Mouse (Mus musculus) limb, embryonic 15.5 days (tissue): Measurements from ENCODE around the gene Sh3bgrl2. TPM values are rescaled to one million over a fixed set of nuclear protein-coding genes. Genes with fewer than 3 reads are reported as not detected.
A peak's percentile ranks its signal among the peaks of the same experiment; 100 is the strongest.

Experiments used
- ATAC-seq: fragments of 200-750 bp; cut with Nextera tagmentation; 2 replicates; pipeline ENCODE4 v1.8.0; 2017; ENCODE audit warnings: low read depth, moderate TSS enrichment; ENCODE audit not compliant: insufficient number of reproducible peaks, low FRiP score, low TSS enrichment
- H3K27ac ChIP-seq: fragments of 300-500 bp; sonication (generic); 2 replicates; pipeline ENCODE4 v1.5.1; 2015; ENCODE audit warnings: moderate library complexity, mild to moderate bottlenecking, inconsistent platforms
- H3K27me3 ChIP-seq: fragments of 300-500 bp; sonication (generic); 2 replicates; pipeline ENCODE4 v1.6.1; 2015; ENCODE audit warnings: inconsistent platforms
- H3K36me3 ChIP-seq: fragments of 300-500 bp; sonication (generic); 2 replicates; pipeline ENCODE4 v1.6.1; 2015; ENCODE audit warnings: inconsistent platforms
- H3K4me1 ChIP-seq: fragments of 300-500 bp; sonication (generic); 2 replicates; pipeline ENCODE4 v1.6.1; 2015; ENCODE audit warnings: inconsistent platforms
- H3K4me2 ChIP-seq: fragments of 300-500 bp; sonication (generic); 2 replicates; pipeline ENCODE4 v1.6.1; 2015; ENCODE audit warnings: mild to moderate bottlenecking, inconsistent platforms
- H3K4me3 ChIP-seq: fragments of 300-500 bp; sonication (generic); 2 replicates; pipeline ENCODE4 v1.5.1; 2015; ENCODE audit warnings: mild to moderate bottlenecking, inconsistent platforms
- H3K9ac ChIP-seq: fragments of 300-500 bp; sonication (generic); 2 replicates; pipeline ENCODE4 v1.6.1; 2015; ENCODE audit warnings: inconsistent platforms
- H3K9me3 ChIP-seq: fragments of 300-500 bp; sonication (generic); 2 replicates; pipeline ENCODE4 v1.6.1; 2016; ENCODE audit warnings: inconsistent platforms
- WGBS: fragments of 180-500 bp; shearing (Covaris S2); methylation state at CpG from one replicate; pipeline ENCODE4 v1.1.7; 2015; 5-methylcytosine and 5-hydroxymethylcytosine counted together
- polyA plus RNA-seq: library from polyadenylated mRNA; unstranded; fragments of >200 nt; fragmentation: Nextera tagmentation; extraction: Ambion mirVana; gene quantifications from 2 replicates; pipeline ENCODE4 v1.2.1, GENCODE M21; 2015

The Sh3bgrl2 gene
- polyA plus RNA-seq, 1 experiment from 2014 or later = 25.7 TPM

DNA sequence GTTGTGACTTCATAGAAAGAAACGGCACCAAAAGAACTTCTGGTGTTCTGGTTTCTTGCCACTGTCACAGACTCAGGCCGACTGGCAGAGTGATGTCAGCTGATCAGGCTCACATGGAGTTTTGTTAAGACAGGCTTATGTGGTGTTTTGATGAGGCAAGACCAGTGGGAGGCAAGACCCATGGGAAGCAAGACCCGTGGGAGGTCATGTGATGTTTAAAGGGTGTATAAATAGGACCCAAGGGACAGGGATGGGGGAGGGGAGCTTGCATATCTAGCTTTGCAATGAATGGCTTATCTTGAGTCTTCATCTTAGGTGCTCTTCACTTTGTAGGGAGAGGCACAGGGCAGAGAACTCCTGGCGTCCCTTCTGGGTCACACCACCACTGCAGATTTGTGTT is 118.9 kb downstream of the Sh3bgrl2 start:
- 69% methylated on average over 4 of the region's 4 CpGs for WGBS
- H3K4me2 ChIP-seq = no peak overlapping the region
- no peak overlapping the region for H3K9ac ChIP-seq
- no peak for ATAC-seq
- H3K27ac ChIP-seq = no peak overlapping the region
- no peaks in the 10 kb centered on the region for H3K27me3 ChIP-seq
- no peaks in the 10 kb centered on the region for H3K36me3 ChIP-seq
- H3K4me3 ChIP-seq = no peak overlapping the region
- no peaks in the 10 kb centered on the region for H3K9me3 ChIP-seq
- no peaks in the 10 kb centered on the region for H3K4me1 ChIP-seq

DNA sequence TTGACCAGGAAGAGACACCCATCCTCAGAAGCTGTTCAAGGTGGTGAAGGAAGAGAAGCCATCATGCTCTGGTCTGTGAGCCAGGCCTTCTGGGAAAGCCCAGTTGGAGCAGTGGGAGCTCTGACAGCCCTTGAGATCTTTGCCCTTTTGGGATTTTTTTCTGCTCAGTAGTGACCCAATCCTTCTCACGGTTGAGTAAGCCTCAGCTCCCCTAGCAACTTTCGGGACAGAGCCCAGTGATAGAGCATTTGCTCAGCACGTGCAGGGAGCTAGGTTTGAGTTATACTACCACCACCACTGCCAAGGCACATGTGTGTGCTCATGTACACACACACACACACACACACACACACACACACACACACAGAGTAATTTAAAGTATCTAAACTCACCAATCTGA is 131.5 kb downstream of the Sh3bgrl2 start:
- Histone ChIP-seq H3K9ac (no peak overlapping the region), H3K4me1 (no peaks in the 10 kb centered on the region), H3K4me3 (no peak overlapping the region), H3K27ac (no peak overlapping the region), H3K27me3 (no peaks in the 10 kb centered on the region), H3K4me2 (no peak overlapping the region), H3K36me3 (no peaks in the 10 kb centered on the region), H3K9me3 (no peaks in the 10 kb centered on the region)
- ATAC-seq = no peak
- 81% methylated on average over 3 of the region's 3 CpGs for WGBS

GRCm38 (mm10) chr9:83681661-83682655 is 133.8 kb downstream of the Sh3bgrl2 start:
- H3K4me2 ChIP-seq = no peak overlapping the region
- H3K9me3 ChIP-seq = no peaks in the 10 kb centered on the region
- H3K4me3 ChIP-seq = no peak overlapping the region
- no peak for ATAC-seq
- H3K4me1 ChIP-seq = peaks cover 7% of the 10 kb centered on the region
- WGBS = 54% methylated on average over 12 of the region's 12 CpGs
- no peaks in the 10 kb centered on the region for H3K36me3 ChIP-seq
- no peak overlapping the region for H3K9ac ChIP-seq
- no peak overlapping the region for H3K27ac ChIP-seq
- H3K27me3 ChIP-seq = no peaks in the 10 kb centered on the region

- Histone ChIP-seq H3K27me3 (0 out of 2 replicates have a peak, but pooled peaks cover 3% of the 10 kb centered on the region), H3K4me3 (peak overlapping the region; percentile 12; the same call in 1 of the 2 replicates), H3K9ac (no peak overlapping the region), H3K4me1 (peaks cover 12% of the 10 kb centered on the region), H3K9me3 (no peaks in the 10 kb centered on the region), H3K27ac (no peak overlapping the region), H3K36me3 (no peaks in the 10 kb centered on the region), H3K4me2 (peak overlapping the region; percentile 28)
- no peak for ATAC-seq
- 5% methylated on average over 18 of the region's 18 CpGs for WGBS
Observed at GRCm38 (mm10) chr9:83686511-83687100, 138.5 kb downstream of the Sh3bgrl2 start.

- no peak overlapping the region for H3K4me3 ChIP-seq
- H3K27me3 ChIP-seq = 0 out of 2 replicates have a peak, but pooled peaks cover 3% of the 10 kb centered on the region
- no peak overlapping the region for H3K4me2 ChIP-seq
- H3K27ac ChIP-seq = no peak overlapping the region
- H3K4me1 ChIP-seq = peaks cover 12% of the 10 kb centered on the region
- no peaks in the 10 kb centered on the region for H3K36me3 ChIP-seq
- no peak for ATAC-seq
- no peak overlapping the region for H3K9ac ChIP-seq
- no peaks in the 10 kb centered on the region for H3K9me3 ChIP-seq
- 42% methylated on average over 3 of the region's 3 CpGs for WGBS
Observed at GRCm38 (mm10) chr9:83687904-83688303, 139.8 kb downstream of the Sh3bgrl2 start.

Other genes with a start within 250 kb of the Sh3bgrl2 start
- gene Lca5, start 107.2 kb upstream of the Sh3bgrl2 start, polyA plus RNA-seq = 14.5 and 15.0 TPM in 2 replicates